ENCODE assay signal across 8 mouse cellular contexts in genomic region chr13:113858667-113859391, GRCm38 (mm10).
DNase-seq lines count a peak whose midpoint lies in the region; ATAC-seq lines count a peak whose summit lies in the region.
"Had no signal": no experiment of that assay in that cellular context is flagged by ENCODE, and none has a peak within 500 bp of the region (broad histone marks: within the 10 kb centered on the region; RNA-seq: fewer than 3 reads in every experiment).

No protein-coding gene starts in this region.

- no peaks in the 10 kb centered on the region for H3K36me3 ChIP-seq in midbrain, embryonic 11.5 days (ENCODE audit: control insufficient read depth, insufficient read depth, low read length)
- H3K36me3 ChIP-seq in midbrain, embryonic 14.5 days (ENCODE audit: control insufficient read depth, insufficient read depth, low read length), result no peaks in the 10 kb centered on the region
- no peaks in the 10 kb centered on the region for H3K36me3 ChIP-seq in forebrain, embryonic 11.5 days (ENCODE audit: control insufficient read depth, insufficient read depth, low read length)
- no peaks in the 10 kb centered on the region for H3K36me3 ChIP-seq in liver, embryonic 11.5 days (ENCODE audit: control insufficient read depth, insufficient read depth, low read length)

- no peak for DNase-seq in midbrain, embryonic 11.5 days (ENCODE audit: low spot score, missing footprints)
- no peak for DNase-seq in midbrain, embryonic 14.5 days
- DNase-seq in forebrain, embryonic 11.5 days (ENCODE audit: low spot score), result no peak
- DNase-seq in liver, embryonic 11.5 days (ENCODE audit: low spot score), result no peak
- DNase-seq in kidney, adult 8-10 months, result no peak
- DNase-seq in lung, postnatal 25 days (ENCODE audit: low spot score), result no peak
- DNase-seq: lung, adult 2 months had no signal

- H3K4me2 ChIP-seq in midbrain, embryonic 11.5 days, result no peak overlapping the region
- no peak overlapping the region for H3K4me2 ChIP-seq in midbrain, embryonic 14.5 days (ENCODE audit: low read length)
- no peak overlapping the region for H3K4me2 ChIP-seq in forebrain, embryonic 11.5 days (ENCODE audit: low read depth, low read length, severe bottlenecking)
- H3K4me2 ChIP-seq in liver, embryonic 11.5 days, result peak overlapping the region; percentile 74

- no peaks in the 10 kb centered on the region for H3K4me1 ChIP-seq in midbrain, embryonic 11.5 days (ENCODE audit: control insufficient read depth, insufficient read depth, low read length)
- H3K4me1 ChIP-seq in midbrain, embryonic 14.5 days (ENCODE audit: control insufficient read depth, insufficient read depth, low read length), result no peaks in the 10 kb centered on the region
- no peaks in the 10 kb centered on the region for H3K4me1 ChIP-seq in forebrain, embryonic 11.5 days (replicated peaks; ENCODE audit: control insufficient read depth, insufficient read depth, low read length)
- peaks cover 54% of the 10 kb centered on the region for H3K4me1 ChIP-seq in liver, embryonic 11.5 days (replicated peaks; ENCODE audit: control insufficient read depth, insufficient read depth, low read length)

- no peaks in the 10 kb centered on the region for H3K27me3 ChIP-seq in midbrain, embryonic 11.5 days (ENCODE audit: control insufficient read depth, insufficient read depth, low read length)
- H3K27me3 ChIP-seq in midbrain, embryonic 14.5 days (ENCODE audit: control insufficient read depth, insufficient read depth, low read length), result no peaks in the 10 kb centered on the region
- no peaks in the 10 kb centered on the region for H3K27me3 ChIP-seq in forebrain, embryonic 11.5 days (ENCODE audit: control insufficient read depth, insufficient read depth, low read length)
- no peaks in the 10 kb centered on the region for H3K27me3 ChIP-seq in liver, embryonic 11.5 days (replicated peaks; ENCODE audit: control insufficient read depth, insufficient read depth, low read length)

- WGBS in midbrain, embryonic 11.5 days, result 78% methylated on average over 13 of the region's 13 CpGs
- WGBS in midbrain, embryonic 14.5 days, result 67% methylated on average over 13 of the region's 13 CpGs
- 76% methylated on average over 13 of the region's 13 CpGs for WGBS in forebrain, embryonic 11.5 days
- WGBS in liver, embryonic 11.5 days, result 41% methylated on average over 13 of the region's 13 CpGs

- H3K27ac ChIP-seq in midbrain, embryonic 11.5 days (ENCODE audit: low read depth, low read length), result no peak overlapping the region
- no peak overlapping the region for H3K27ac ChIP-seq in midbrain, embryonic 14.5 days (replicated peaks; ENCODE audit: low read depth, low read length)
- no peak overlapping the region for H3K27ac ChIP-seq in forebrain, embryonic 11.5 days (ENCODE audit: low read depth, low read length)
- peak overlapping the region; percentile 90 for H3K27ac ChIP-seq in liver, embryonic 11.5 days (ENCODE audit: low read depth, low read length)

- no peaks in the 10 kb centered on the region for H3K9me3 ChIP-seq in midbrain, embryonic 11.5 days (ENCODE audit: control insufficient read depth, low read length)
- no peaks in the 10 kb centered on the region for H3K9me3 ChIP-seq in midbrain, embryonic 14.5 days (ENCODE audit: control insufficient read depth, low read length)
- no peaks in the 10 kb centered on the region for H3K9me3 ChIP-seq in forebrain, embryonic 11.5 days (ENCODE audit: control insufficient read depth, low read length)
- no peaks in the 10 kb centered on the region for H3K9me3 ChIP-seq in liver, embryonic 11.5 days (ENCODE audit: control insufficient read depth, low read length)

- no peak overlapping the region for H3K9ac ChIP-seq in midbrain, embryonic 11.5 days (ENCODE audit: low read length)
- H3K9ac ChIP-seq in midbrain, embryonic 14.5 days (replicated peaks; ENCODE audit: low read length), result no peak overlapping the region
- H3K9ac ChIP-seq in forebrain, embryonic 11.5 days (ENCODE audit: low read length), result no peak overlapping the region
- peak overlapping the region; percentile 25; the same call in 1 of the 2 replicates for H3K9ac ChIP-seq in liver, embryonic 11.5 days (ENCODE audit: low read depth, low read length)

- H3K4me3 ChIP-seq in midbrain, embryonic 11.5 days (ENCODE audit: low read depth, low read length), result no peak overlapping the region
- no peak overlapping the region for H3K4me3 ChIP-seq in midbrain, embryonic 14.5 days (replicated peaks; ENCODE audit: low read depth, low read length)
- H3K4me3 ChIP-seq in forebrain, embryonic 11.5 days (ENCODE audit: low read depth, low read length), result no peak overlapping the region
- 0 out of 2 replicates have a peak overlapping the region, but pooled peaks have one; percentile 21 for H3K4me3 ChIP-seq in liver, embryonic 11.5 days (ENCODE audit: low read depth, low read length)

- peak; percentile 79; the same call in 1 of the 2 replicates for ATAC-seq in midbrain, embryonic 11.5 days (ENCODE audit: low FRiP score)
- ATAC-seq in midbrain, embryonic 14.5 days (ENCODE audit: low FRiP score, low TSS enrichment), result no peak
- ATAC-seq in forebrain, embryonic 11.5 days (replicated peaks; ENCODE audit: low FRiP score), result peak; percentile 77
- ATAC-seq in liver, embryonic 11.5 days (replicated peaks; ENCODE audit: low FRiP score), result peak; percentile 93
- no peak for ATAC-seq in CD4-positive, CD25-positive, alpha-beta regulatory T cell, adult 4 months

Comparison
In these comparisons a context has a peak if more than half of its experiments do, and no peak if none do; other contexts are left out.
1. ATAC-seq: peak in midbrain, embryonic 11.5 days (single experiment), forebrain, embryonic 11.5 days (single experiment) and liver, embryonic 11.5 days (single experiment); none in midbrain, embryonic 14.5 days (single experiment) and CD4-positive, CD25-positive, alpha-beta regulatory T cell, adult 4 months (single experiment).